In genomic region chr1:89899036-89899435, GRCm38 (mm10) we compare ENCODE assay signal across 20 mouse cellular contexts. TPM values are rescaled to one million over a fixed set of nuclear protein-coding genes. Genes with fewer than 3 reads are reported as not detected.
DNase-seq lines count a peak whose midpoint lies in the region; ATAC-seq lines count a peak whose summit lies in the region.
"Had no signal": no experiment of that assay in that cellular context is flagged by ENCODE, and none has a peak within 500 bp of the region (broad histone marks: within the 10 kb centered on the region; RNA-seq: fewer than 3 reads in every experiment).

No protein-coding gene starts in this region.

- no peak overlapping the region for H3K4me2 ChIP-seq in neural tube, embryonic 12.5 days (replicated peaks)
- no peak overlapping the region for H3K4me2 ChIP-seq in neural tube, embryonic 15.5 days
- no peak overlapping the region for H3K4me2 ChIP-seq in liver, embryonic 16.5 days (ENCODE audit: low read depth, low read length)
- H3K4me2 ChIP-seq: embryonic facial prominence, embryonic 15.5 days; heart, embryonic 12.5 days had no signal

- no peak overlapping the region for H3K9ac ChIP-seq in neural tube, embryonic 12.5 days
- no peak overlapping the region for H3K9ac ChIP-seq in neural tube, embryonic 15.5 days (replicated peaks)
- no peak overlapping the region for H3K9ac ChIP-seq in liver, embryonic 16.5 days (ENCODE audit: low read depth, low read length)
- H3K9ac ChIP-seq: embryonic facial prominence, embryonic 15.5 days; heart, embryonic 12.5 days had no signal

- no peak overlapping the region for H3K27ac ChIP-seq in neural tube, embryonic 12.5 days
- H3K27ac ChIP-seq in neural tube, embryonic 15.5 days (replicated peaks) = no peak overlapping the region
- peak overlapping the region; percentile 59; the same call in 1 of the 2 replicates for H3K27ac ChIP-seq in limb, embryonic 10.5 days
- H3K27ac ChIP-seq in liver, embryonic 16.5 days (ENCODE audit: low read length) = no peak overlapping the region
- H3K27ac ChIP-seq: embryonic facial prominence, embryonic 15.5 days; forebrain, embryonic 10.5 days had no signal

- H3K36me3 ChIP-seq in neural tube, embryonic 12.5 days = no peaks in the 10 kb centered on the region; the same call in 1 of the 2 replicates
- H3K36me3 ChIP-seq in neural tube, embryonic 15.5 days = 0 out of 2 replicates have a peak, but pooled peaks cover 13% of the 10 kb centered on the region
- H3K36me3 ChIP-seq in limb, embryonic 10.5 days = 0 out of 2 replicates have a peak, but pooled peaks cover 2% of the 10 kb centered on the region
- H3K36me3 ChIP-seq in liver, embryonic 16.5 days (ENCODE audit: control insufficient read depth, insufficient read depth) = no peaks in the 10 kb centered on the region
- H3K36me3 ChIP-seq: embryonic facial prominence, embryonic 15.5 days; G1E; heart, embryonic 12.5 days had no signal

- H3K4me3 ChIP-seq in neural tube, embryonic 12.5 days = no peak overlapping the region
- no peak overlapping the region for H3K4me3 ChIP-seq in neural tube, embryonic 15.5 days (replicated peaks)
- no peak overlapping the region for H3K4me3 ChIP-seq in limb, embryonic 10.5 days
- H3K4me3 ChIP-seq in liver, embryonic 16.5 days (ENCODE audit: low read depth, low read length) = no peak overlapping the region
- H3K4me3 ChIP-seq: embryonic facial prominence, embryonic 15.5 days; erythroblast, embryonic 14.5 days; forebrain, embryonic 10.5 days; heart, embryonic 12.5 days had no signal

- no peak for DNase-seq in limb, embryonic 10.5 days (ENCODE audit: low spot score)
- no peak for DNase-seq in thymus, postnatal 25 days
- DNase-seq in left cerebral cortex, postnatal 14 days (ENCODE audit: low spot score in 2 of 2) = no peak
- DNase-seq: adrenal gland, adult 8-10 months; adrenal gland, postnatal 36 days; cerebellum, adult 2 months; cerebellum, postnatal 10 days; embryo, embryonic 11 days; gastrocnemius, postnatal 14 days had no signal

- intact Hi-C loops in left cerebral cortex, postnatal 14 days (cut with DNase I) = no loop called here

- H3K9me3 ChIP-seq in neural tube, embryonic 12.5 days = no peaks in the 10 kb centered on the region
- H3K9me3 ChIP-seq in neural tube, embryonic 15.5 days (replicated peaks) = no peaks in the 10 kb centered on the region
- H3K9me3 ChIP-seq in limb, embryonic 10.5 days (replicated peaks) = no peaks in the 10 kb centered on the region
- H3K9me3 ChIP-seq in liver, embryonic 16.5 days (replicated peaks; ENCODE audit: control insufficient read depth, low read length) = no peaks in the 10 kb centered on the region
- H3K9me3 ChIP-seq: embryonic facial prominence, embryonic 15.5 days; forebrain, embryonic 10.5 days; heart, embryonic 12.5 days had no signal

- no peaks in the 10 kb centered on the region for H3K27me3 ChIP-seq in neural tube, embryonic 12.5 days (replicated peaks)
- H3K27me3 ChIP-seq in neural tube, embryonic 15.5 days (replicated peaks) = no peaks in the 10 kb centered on the region
- H3K27me3 ChIP-seq in limb, embryonic 10.5 days (ENCODE audit: low read depth, poor library complexity, severe bottlenecking) = peaks cover 9% of the 10 kb centered on the region
- H3K27me3 ChIP-seq in liver, embryonic 16.5 days (ENCODE audit: control insufficient read depth, insufficient read depth, low read depth, low read length) = no peaks in the 10 kb centered on the region
- H3K27me3 ChIP-seq: embryonic facial prominence, embryonic 15.5 days; heart, embryonic 12.5 days had no signal

- H3K4me1 ChIP-seq in neural tube, embryonic 12.5 days = peaks cover 21% of the 10 kb centered on the region
- peaks cover 5% of the 10 kb centered on the region; the same call in 1 of the 2 replicates for H3K4me1 ChIP-seq in neural tube, embryonic 15.5 days
- peaks cover 30% of the 10 kb centered on the region for H3K4me1 ChIP-seq in limb, embryonic 10.5 days
- no peaks in the 10 kb centered on the region for H3K4me1 ChIP-seq in liver, embryonic 16.5 days (ENCODE audit: control insufficient read depth, low read depth, low read length)
- H3K4me1 ChIP-seq: embryonic facial prominence, embryonic 15.5 days; heart, embryonic 12.5 days had no signal

- ATAC-seq in neural tube, embryonic 12.5 days (ENCODE audit: low FRiP score, low read depth) = peak; percentile 33; the same call in 1 of the 2 replicates
- no peak for ATAC-seq in neural tube, embryonic 15.5 days (ENCODE audit: low FRiP score)
- ATAC-seq in liver, embryonic 16.5 days (ENCODE audit: low read depth) = 0 out of 2 replicates have a peak, but pooled peaks have one; percentile 9
- ATAC-seq in frontal cortex, adult (ENCODE audit: low TSS enrichment) = no peak
- ATAC-seq: CD4-positive, CD25-positive, alpha-beta regulatory T cell, adult 4 months had no signal

- WGBS in neural tube, embryonic 12.5 days = 74% methylated on average over 2 of the region's 2 CpGs
- 77% methylated on average over 2 of the region's 2 CpGs for WGBS in neural tube, embryonic 15.5 days
- WGBS in limb, embryonic 10.5 days = 75% methylated on average over 2 of the region's 2 CpGs
- 12% methylated on average over 2 of the region's 2 CpGs for WGBS in liver, embryonic 16.5 days (ENCODE audit: insufficient replicate concordance)

RNA-seq across cellular contexts. Expression of gene Gbx2, which starts 31.9 kb away (rescaled TPM):
- 78.5 and 91.6 TPM in 2 replicates for polyA plus RNA-seq in neural tube, embryonic 12.5 days (2016; fragmentation: Nextera tagmentation; extraction: Ambion mirVana)
- polyA plus RNA-seq in neural tube, embryonic 15.5 days (2015; fragmentation: Nextera tagmentation; extraction: Ambion mirVana) = 21.7 and 30.5 TPM in 2 replicates
- polyA plus RNA-seq in limb, embryonic 10.5 days (2016; fragmentation: Nextera tagmentation; extraction: Ambion mirVana) = 5.3 and 9.5 TPM in 2 replicates
- 0.27 and 0.42 TPM in 2 replicates for polyA plus RNA-seq in liver, embryonic 16.5 days (2015; fragmentation: Nextera tagmentation; extraction: Ambion mirVana)
- under 1 TPM in 1 of 2 experiments, not detected in 1; 0.74 TPM for total RNA-seq in left cerebral cortex, postnatal 14 days (2021)
- total RNA-seq: adrenal gland, adult 8-10 months; adrenal gland, postnatal 36 days; gastrocnemius, postnatal 14 days had no signal
- polyA plus RNA-seq: CD4-positive, CD25-positive, alpha-beta regulatory T cell, adult 4 months; erythroblast, embryonic 14.5 days; G1E; heart, embryonic 16.5 days had no signal

Comparison
In these comparisons a context has a peak if more than half of its experiments do, and no peak if none do; other contexts are left out.
1. ATAC-seq: peak in neural tube, embryonic 12.5 days (single experiment) and liver, embryonic 16.5 days (single experiment); none in neural tube, embryonic 15.5 days (single experiment) and frontal cortex, adult (single experiment).